Mouse (Mus musculus): ENCODE measurements around the gene Ttc4.

Ttc4 gene

DNA sequence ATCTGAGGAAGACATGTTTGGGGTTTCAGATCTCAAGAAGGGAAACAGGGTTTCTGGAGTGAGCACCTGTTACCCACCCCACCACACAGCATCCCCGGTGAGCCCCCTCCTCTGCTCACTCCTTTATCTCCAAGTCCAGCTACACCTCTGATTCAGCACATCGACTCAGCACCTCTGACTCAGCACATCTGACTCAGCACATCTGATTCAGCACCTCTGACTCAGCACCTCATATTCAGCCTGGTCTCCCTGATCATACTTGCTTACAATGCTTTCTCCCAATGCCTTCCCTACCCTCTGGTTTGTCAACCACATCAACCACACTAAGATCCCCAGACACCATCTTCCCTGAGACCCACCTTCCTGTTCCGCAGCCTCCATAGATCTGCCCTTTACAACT lies 65.2 kb downstream of the Ttc4 start:
- DNase-seq (ENCODE audit: low spot score) = no peak

DNA sequence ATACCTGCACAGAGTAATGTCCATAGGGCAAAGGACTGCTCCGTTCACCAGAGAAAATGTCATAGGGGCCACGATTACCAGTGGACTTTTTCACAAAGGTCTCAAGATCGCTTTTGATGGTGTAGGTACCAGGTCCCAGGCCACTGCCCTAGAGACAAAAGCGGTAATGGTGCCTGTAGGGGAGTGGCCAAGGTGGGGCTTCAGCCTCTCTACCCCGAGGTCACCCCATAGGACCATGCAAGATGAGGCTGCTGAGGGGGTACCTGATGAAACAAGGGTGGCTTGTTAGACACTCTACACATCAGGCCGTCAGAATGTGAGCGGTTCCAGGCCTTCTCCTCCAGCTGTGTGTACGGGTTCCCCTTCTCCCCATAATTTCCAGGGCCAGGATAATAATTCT lies 65.6 kb downstream of the Ttc4 start:
- no peak for DNase-seq (ENCODE audit: low spot score)
